Mouse (Mus musculus): Measurements from ENCODE around the gene 2410004P03Rik. TPM values are rescaled to one million over a fixed set of nuclear protein-coding genes. Genes with fewer than 3 reads are reported as not detected.

2410004P03Rik gene
- total and polyA plus RNA-seq, 3 experiments, result 0.05 TPM; not detected in 2

- Histone ChIP-seq H3K9me3 (replicated peaks) (no peaks in the 10 kb centered on the region), H3K4me1 (ENCODE audit: insufficient read depth, low read depth, low read length) (no peaks in the 10 kb centered on the region), H3K36me3 (replicated peaks) (no peaks in the 10 kb centered on the region), H3K4me3 (ENCODE audit: low read depth, low read length) (no peak overlapping the region), H3K27me3 (ENCODE audit: insufficient read depth, low read length) (peaks cover 24% of the 10 kb centered on the region)
- TF ChIP-seq GATA2 (IDR thresholded peaks at IDR 0.05; ENCODE audit: borderline replicate concordance, low read depth, low read length), result no peak
- no peak for TF ChIP-seq POLR2AphosphoS5 (IDR thresholded peaks at IDR 0.05; ENCODE audit: insufficient replicate concordance, low read depth, low read length)
- TF ChIP-seq TAL1 (conservative IDR thresholded peaks at IDR 0.05; ENCODE audit: low read depth, low read length), result no peak
- TF ChIP-seq CTCF (IDR thresholded peaks at IDR 0.05; ENCODE audit: low read depth, low read length), result no peak
- ATAC-seq (ENCODE audit: extremely low read depth, insufficient number of reproducible peaks, low FRiP score, poor library complexity, severe bottlenecking) (no peak), DNase-seq (ENCODE audit: low spot score) (no peak)
These were observed 27.9 kb upstream of the 2410004P03Rik start for GRCm38 (mm10) chr12:17039415-17039814.

DNA sequence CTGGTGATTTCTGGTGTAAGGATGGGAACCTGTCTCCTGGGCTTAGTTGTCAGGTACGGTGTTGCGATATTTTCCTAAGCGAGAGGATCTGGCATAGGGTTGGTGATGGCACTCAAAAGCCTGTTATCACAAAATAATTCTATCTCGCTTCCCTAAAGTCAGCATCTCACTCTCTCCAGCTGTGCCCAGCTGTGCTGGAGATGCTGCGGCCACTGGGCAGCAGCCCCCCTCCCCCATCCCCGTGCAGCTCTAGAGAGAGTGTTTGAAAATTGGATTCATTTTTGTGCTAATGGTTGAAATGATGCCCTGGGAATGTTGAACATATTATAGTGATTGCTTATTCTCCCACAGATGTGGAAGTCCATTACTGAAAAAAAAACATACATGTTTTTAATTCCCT is 26.7 kb upstream of the 2410004P03Rik start:
- peaks cover 14% of the 10 kb centered on the region for H3K27me3 ChIP-seq (ENCODE audit: insufficient read depth, low read length)
- no peak overlapping the region for H3K4me3 ChIP-seq (ENCODE audit: low read depth, low read length)
- no peak for TF ChIP-seq CTCF (IDR thresholded peaks at IDR 0.05; ENCODE audit: low read depth, low read length)
- no peak for TF ChIP-seq GATA1 (IDR thresholded peaks at IDR 0.05; ENCODE audit: borderline replicate concordance, low read length)
- DNase-seq (ENCODE audit: low spot score) (no peak), ATAC-seq (ENCODE audit: extremely low read depth, insufficient number of reproducible peaks, low FRiP score, poor library complexity, severe bottlenecking) (no peak)
- no peaks in the 10 kb centered on the region for H3K9me3 ChIP-seq (replicated peaks)
- H3K4me1 ChIP-seq (ENCODE audit: insufficient read depth, low read depth, low read length), result no peaks in the 10 kb centered on the region
- no peaks in the 10 kb centered on the region for H3K36me3 ChIP-seq (replicated peaks)

DNA sequence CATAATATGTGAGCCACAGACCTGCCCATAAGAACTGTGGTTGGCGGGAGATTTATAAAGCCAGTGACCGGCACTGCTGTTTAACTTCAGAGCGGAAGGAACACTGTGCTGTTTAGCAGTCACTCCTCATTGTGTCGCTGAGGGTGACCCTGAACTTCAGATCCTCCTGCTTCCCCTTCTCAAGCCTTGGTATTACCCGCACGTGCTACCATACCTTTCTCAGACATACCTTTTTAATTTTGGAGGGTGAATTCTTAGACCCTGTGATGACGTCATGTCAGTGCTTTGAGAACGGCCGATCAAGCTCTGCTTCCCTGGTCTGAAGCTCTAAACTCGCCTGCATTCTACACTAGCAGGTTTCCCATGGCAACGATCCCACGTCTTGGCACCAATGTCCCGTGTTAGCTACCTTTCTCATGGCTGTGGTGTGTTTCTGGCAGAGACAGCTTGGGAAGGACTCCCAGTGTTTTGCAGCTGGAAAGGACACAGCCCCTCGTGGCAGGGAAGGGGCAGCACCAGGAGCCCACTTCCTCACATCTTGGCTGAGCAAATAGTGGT is 25.6 kb upstream of the 2410004P03Rik start:
- peaks cover 4% of the 10 kb centered on the region; the same call in 1 of the 2 replicates for H3K4me1 ChIP-seq (ENCODE audit: insufficient read depth, low read depth, low read length)
- ATAC-seq (ENCODE audit: extremely low read depth, insufficient number of reproducible peaks, low FRiP score, poor library complexity, severe bottlenecking), result no peak

DNA sequence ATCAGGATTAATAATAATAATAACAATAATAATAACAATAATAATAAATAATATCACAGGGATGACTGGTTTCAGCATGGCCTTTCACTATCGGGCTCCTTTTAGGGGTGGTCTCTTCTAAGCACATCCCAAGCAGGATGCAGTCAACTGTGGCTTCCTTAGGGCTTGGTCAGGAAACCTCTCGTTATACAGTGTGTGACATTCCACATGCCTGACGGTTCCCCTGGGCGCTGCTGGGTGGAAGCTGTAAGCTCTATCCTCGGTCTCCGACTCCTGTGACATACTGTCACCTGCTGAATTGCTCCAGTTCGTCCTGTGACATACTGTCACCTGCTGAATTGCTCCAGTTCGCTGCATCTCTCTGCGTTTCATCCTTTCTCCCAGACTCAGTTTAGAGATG is 25.0 kb upstream of the 2410004P03Rik start:
- Histone ChIP-seq H3K4me1 (ENCODE audit: insufficient read depth, low read depth, low read length) (peaks cover 6% of the 10 kb centered on the region; the same call in 1 of the 2 replicates), H3K36me3 (replicated peaks) (no peaks in the 10 kb centered on the region), H3K4me3 (ENCODE audit: low read depth, low read length) (no peak overlapping the region), H3K27me3 (ENCODE audit: insufficient read depth, low read length) (peaks cover 14% of the 10 kb centered on the region), H3K9me3 (replicated peaks) (no peaks in the 10 kb centered on the region)
- no peak for DNase-seq (ENCODE audit: low spot score)
- ATAC-seq (ENCODE audit: extremely low read depth, insufficient number of reproducible peaks, low FRiP score, poor library complexity, severe bottlenecking), result no peak
- TF ChIP-seq TAL1 (conservative IDR thresholded peaks at IDR 0.05; ENCODE audit: low read depth, low read length) (no peak), GATA2 (IDR thresholded peaks at IDR 0.05; ENCODE audit: borderline replicate concordance, low read depth, low read length) (no peak), GATA1 (IDR thresholded peaks at IDR 0.05; ENCODE audit: borderline replicate concordance, low read length) (no peak), POLR2AphosphoS5 (IDR thresholded peaks at IDR 0.05; ENCODE audit: insufficient replicate concordance, low read depth, low read length) (no peak), CTCF (IDR thresholded peaks at IDR 0.05; ENCODE audit: low read depth, low read length) (no peak)

More for the DNA sequence above, 25.6 kb upstream of the 2410004P03Rik start:
- no peak for TF ChIP-seq GATA2 (IDR thresholded peaks at IDR 0.05; ENCODE audit: borderline replicate concordance, low read depth, low read length)
- no peak for TF ChIP-seq POLR2AphosphoS5 (IDR thresholded peaks at IDR 0.05; ENCODE audit: insufficient replicate concordance, low read depth, low read length)
- no peak for TF ChIP-seq TAL1 (conservative IDR thresholded peaks at IDR 0.05; ENCODE audit: low read depth, low read length)
- no peak for TF ChIP-seq GATA1 (IDR thresholded peaks at IDR 0.05; ENCODE audit: borderline replicate concordance, low read length)
- no peak overlapping the region for H3K4me3 ChIP-seq (ENCODE audit: low read depth, low read length)
- no peak for DNase-seq (ENCODE audit: low spot score)
- peaks cover 14% of the 10 kb centered on the region for H3K27me3 ChIP-seq (ENCODE audit: insufficient read depth, low read length)
- H3K36me3 ChIP-seq (replicated peaks), result no peaks in the 10 kb centered on the region
- H3K9me3 ChIP-seq (replicated peaks), result no peaks in the 10 kb centered on the region

- Histone ChIP-seq H3K4me3 (ENCODE audit: low read depth, low read length) (no peak overlapping the region), H3K36me3 (replicated peaks) (no peaks in the 10 kb centered on the region), H3K9me3 (replicated peaks) (no peaks in the 10 kb centered on the region), H3K27me3 (ENCODE audit: insufficient read depth, low read length) (peaks cover 14% of the 10 kb centered on the region), H3K4me1 (ENCODE audit: insufficient read depth, low read depth, low read length) (peaks cover 9% of the 10 kb centered on the region)
- ATAC-seq (ENCODE audit: extremely low read depth, insufficient number of reproducible peaks, low FRiP score, poor library complexity, severe bottlenecking) (no peak; the same call in 1 of the 2 replicates), DNase-seq (ENCODE audit: low spot score) (peak; percentile 27)
- no peak for TF ChIP-seq GATA1 (IDR thresholded peaks at IDR 0.05; ENCODE audit: borderline replicate concordance, low read length)
- TF ChIP-seq CTCF (IDR thresholded peaks at IDR 0.05; ENCODE audit: low read depth, low read length), result peak; percentile 45
These were observed 23.6 kb upstream of the 2410004P03Rik start for GRCm38 (mm10) chr12:17035128-17035527.

DNA sequence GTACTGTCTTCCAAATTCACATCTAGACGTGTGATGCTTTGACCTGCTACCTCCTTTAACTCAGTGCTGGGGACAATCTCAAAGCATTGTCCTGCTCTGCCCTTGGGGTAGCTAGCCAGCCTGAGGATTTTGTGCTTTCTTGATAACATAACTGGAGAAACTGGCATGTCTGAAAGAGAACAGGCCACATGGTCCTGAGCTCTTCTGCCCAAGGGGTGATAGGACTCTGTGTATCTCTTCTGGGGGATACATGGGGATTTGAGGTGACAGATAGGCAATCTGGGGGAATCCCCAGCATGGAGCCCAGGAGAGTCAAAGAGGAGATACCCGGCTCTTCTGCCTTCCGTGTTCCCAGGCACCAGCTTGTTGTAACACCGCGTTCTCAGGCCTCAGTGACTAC is 23.1 kb upstream of the 2410004P03Rik start:
- no peak for TF ChIP-seq GATA2 (IDR thresholded peaks at IDR 0.05; ENCODE audit: borderline replicate concordance, low read depth, low read length)
- TF ChIP-seq GATA1 (IDR thresholded peaks at IDR 0.05; ENCODE audit: borderline replicate concordance, low read length), result no peak
- TF ChIP-seq POLR2AphosphoS5 (IDR thresholded peaks at IDR 0.05; ENCODE audit: insufficient replicate concordance, low read depth, low read length), result no peak
- TF ChIP-seq CTCF (IDR thresholded peaks at IDR 0.05; ENCODE audit: low read depth, low read length), result no peak
- TF ChIP-seq TAL1 (conservative IDR thresholded peaks at IDR 0.05; ENCODE audit: low read depth, low read length), result no peak
- DNase-seq (ENCODE audit: low spot score) (no peak), ATAC-seq (ENCODE audit: extremely low read depth, insufficient number of reproducible peaks, low FRiP score, poor library complexity, severe bottlenecking) (no peak)
- Histone ChIP-seq H3K27me3 (ENCODE audit: insufficient read depth, low read length) (peaks cover 15% of the 10 kb centered on the region; the same call in 1 of the 2 replicates), H3K4me3 (ENCODE audit: low read depth, low read length) (no peak overlapping the region), H3K36me3 (replicated peaks) (no peaks in the 10 kb centered on the region), H3K4me1 (ENCODE audit: insufficient read depth, low read depth, low read length) (peaks cover 10% of the 10 kb centered on the region), H3K9me3 (replicated peaks) (no peaks in the 10 kb centered on the region)

GRCm38 (mm10) chr12:17033464-17033841 is 21.9 kb upstream of the 2410004P03Rik start:
- Histone ChIP-seq H3K9me3 (replicated peaks) (no peaks in the 10 kb centered on the region), H3K4me1 (ENCODE audit: insufficient read depth, low read depth, low read length) (peaks cover 11% of the 10 kb centered on the region), H3K36me3 (replicated peaks) (no peaks in the 10 kb centered on the region), H3K4me3 (ENCODE audit: low read depth, low read length) (no peak overlapping the region), H3K27me3 (ENCODE audit: insufficient read depth, low read length) (peaks cover 18% of the 10 kb centered on the region; the same call in 1 of the 2 replicates)
- no peak; the same call in 1 of the 2 replicates for ATAC-seq (ENCODE audit: extremely low read depth, insufficient number of reproducible peaks, low FRiP score, poor library complexity, severe bottlenecking)
- DNase-seq (ENCODE audit: low spot score), result no peak
- no peak for TF ChIP-seq GATA1 (IDR thresholded peaks at IDR 0.05; ENCODE audit: borderline replicate concordance, low read length)
- TF ChIP-seq POLR2AphosphoS5 (IDR thresholded peaks at IDR 0.05; ENCODE audit: insufficient replicate concordance, low read depth, low read length), result no peak
- no peak for TF ChIP-seq GATA2 (IDR thresholded peaks at IDR 0.05; ENCODE audit: borderline replicate concordance, low read depth, low read length)
- TF ChIP-seq TAL1 (conservative IDR thresholded peaks at IDR 0.05; ENCODE audit: low read depth, low read length), result no peak
- no peak for TF ChIP-seq CTCF (IDR thresholded peaks at IDR 0.05; ENCODE audit: low read depth, low read length)

All from G1E (cell line).